Mouse (Mus musculus) CH12.LX (cell line): ENCODE measurements around the gene Pld5. TPM values are rescaled to one million over a fixed set of nuclear protein-coding genes. Genes with fewer than 3 reads are reported as not detected.

Source experiments
- DNase-seq: peaks from one replicate; pipeline ENCODE4 v3.0.0-alpha.2; 2013; ENCODE audit errors: extremely low read depth
- H3K27ac ChIP-seq: 2 replicates; pipeline ENCODE4 v1.5.1; 2012; ENCODE audit warnings: low read depth, mild to moderate bottlenecking, control low read depth, moderate library complexity; ENCODE audit not compliant: insufficient read depth
- H3K27me3 ChIP-seq: replicated peaks from 2 replicates; pipeline ENCODE3; 2012; ENCODE audit warnings: inconsistent platforms
- H3K36me3 ChIP-seq, 2 experiments: replicated peaks in 1 of 2; 2 replicates each; pipeline versions ENCODE3 to v1.6.1; 2012; ENCODE audit warnings: inconsistent platforms in 1 of 2, low read length in 1 of 2, mild to moderate bottlenecking in 1 of 2, mixed read lengths in 1 of 2, moderate library complexity in 1 of 2; ENCODE audit not compliant: control insufficient read depth in 1 of 2, insufficient read depth in 1 of 2
- H3K4me1 ChIP-seq, 2 experiments: 2 replicates each; pipeline ENCODE4 v1.6.1; 2012; ENCODE audit warnings: inconsistent platforms in 1 of 2, moderate library complexity in 1 of 2; ENCODE audit not compliant: insufficient read depth in 2 of 2, control insufficient read depth in 1 of 2
- H3K4me2 ChIP-seq: 2 replicates; pipeline ENCODE4 v1.6.1; 2012; ENCODE audit warnings: low read depth, mild to moderate bottlenecking, control low read depth; ENCODE audit not compliant: poor library complexity, insufficient read depth, severe bottlenecking
- H3K4me3 ChIP-seq, 3 experiments: fragments of 150-350 bp in 1 of 3; sonication (generic) in 1 of 3; replicated peaks in 1 of 3; 2 replicates each; pipeline versions ENCODE3 to v1.5.1; 2011 to 2012; ENCODE audit warnings: low read depth in 2 of 3, low read length in 2 of 3, mild to moderate bottlenecking in 2 of 3, moderate library complexity in 2 of 3, control low read depth in 1 of 3, improper control_type of control experiment in 1 of 3, inconsistent platforms in 1 of 3, mixed read lengths in 1 of 3; ENCODE audit not compliant: poor library complexity in 1 of 3
- H3K79me2 ChIP-seq: replicated peaks from 2 replicates; pipeline ENCODE4 v1.6.1; 2012; ENCODE audit warnings: mild to moderate bottlenecking, moderate library complexity; ENCODE audit not compliant: control insufficient read depth, poor library complexity, insufficient read depth, severe bottlenecking; ENCODE audit errors: extremely low read depth
- H3K9ac ChIP-seq: 2 replicates; pipeline ENCODE4 v1.6.1; 2012; ENCODE audit warnings: low read depth, mild to moderate bottlenecking, control low read depth, moderate library complexity; ENCODE audit not compliant: insufficient read depth
- H3K9me3 ChIP-seq: replicated peaks from 2 replicates; pipeline ENCODE3; 2012; ENCODE audit warnings: low read length, inconsistent platforms, mixed read lengths
- BHLHE40 ChIP-seq: IDR thresholded peaks from 2 replicates; pipeline ENCODE4 v1.6.1; 2011; ENCODE audit warnings: mild to moderate bottlenecking, low read depth, low read length, improper control_type of control experiment
- ELF1 ChIP-seq: IDR thresholded peaks from 2 replicates; pipeline ENCODE4 v1.6.1; 2014; ENCODE audit warnings: low read depth, mild to moderate bottlenecking, inconsistent platforms, low read length, improper control_type of control experiment
- EP300 ChIP-seq: IDR thresholded peaks from 2 replicates; pipeline ENCODE4 v1.6.1; 2011; ENCODE audit warnings: low read length, improper control_type of control experiment
- ETS1 ChIP-seq: conservative IDR thresholded peaks from 2 replicates; pipeline ENCODE4 v1.6.1; 2012; ENCODE audit warnings: low read depth, mild to moderate bottlenecking, inconsistent platforms, low read length, improper control_type of control experiment, moderate library complexity
- IRF4 ChIP-seq: IDR thresholded peaks from 2 replicates; pipeline ENCODE4 v1.6.1; 2014; ENCODE audit warnings: low read depth, mild to moderate bottlenecking, inconsistent platforms, low read length, improper control_type of control experiment
- JUND ChIP-seq: conservative IDR thresholded peaks from 2 replicates; pipeline ENCODE4 v1.6.1; 2011; ENCODE audit warnings: low read depth, low read length, improper control_type of control experiment
- KAT2A ChIP-seq: IDR thresholded peaks from 2 replicates; pipeline ENCODE4 v1.6.1; 2012; ENCODE audit warnings: low read length, improper control_type of control experiment, inconsistent platforms; ENCODE audit not compliant: insufficient replicate concordance
- MEF2A ChIP-seq: IDR thresholded peaks from 2 replicates; pipeline ENCODE4 v1.6.1; 2014; ENCODE audit warnings: low read depth, mild to moderate bottlenecking, inconsistent platforms, low read length, improper control_type of control experiment, borderline replicate concordance
- MXI1 ChIP-seq: IDR thresholded peaks from 2 replicates; pipeline ENCODE4 v1.6.1; 2011; ENCODE audit warnings: mild to moderate bottlenecking, low read depth, low read length, improper control_type of control experiment
- NELFE ChIP-seq: IDR thresholded peaks from 2 replicates; pipeline ENCODE4 v1.6.1; 2011; ENCODE audit warnings: low read depth, low read length, improper control_type of control experiment
- PAX5 ChIP-seq: IDR thresholded peaks from 2 replicates; pipeline ENCODE4 v1.6.1; 2012; ENCODE audit warnings: low read length, inconsistent platforms, mixed read lengths
- RAD21 ChIP-seq: IDR thresholded peaks from 2 replicates; pipeline ENCODE4 v1.6.1; 2011; ENCODE audit warnings: low read depth, mild to moderate bottlenecking, low read length, improper control_type of control experiment, moderate library complexity
- RCOR1 ChIP-seq: conservative IDR thresholded peaks from 2 replicates; pipeline ENCODE4 v1.6.1; 2012; ENCODE audit warnings: low read depth, mild to moderate bottlenecking, inconsistent platforms, low read length, improper control_type of control experiment
- SIN3A ChIP-seq: IDR thresholded peaks from 2 replicates; pipeline ENCODE4 v1.6.1; 2012; ENCODE audit warnings: low read length, improper control_type of control experiment, inconsistent platforms
- SMC3 ChIP-seq: IDR thresholded peaks from 2 replicates; pipeline ENCODE4 v1.6.1; 2011; ENCODE audit warnings: low read depth, low read length, improper control_type of control experiment
- USF1 ChIP-seq: IDR thresholded peaks from 2 replicates; pipeline ENCODE4 v1.6.1; 2014; ENCODE audit warnings: low read depth, mild to moderate bottlenecking, inconsistent platforms, low read length, improper control_type of control experiment
- USF2 ChIP-seq: conservative IDR thresholded peaks from 2 replicates; pipeline ENCODE4 v1.6.1; 2011; ENCODE audit warnings: low read depth, low read length, improper control_type of control experiment
- ZC3H11A ChIP-seq: IDR thresholded peaks from 2 replicates; pipeline ENCODE4 v1.6.1; 2012; ENCODE audit warnings: low read depth, mild to moderate bottlenecking, inconsistent platforms, low read length, improper control_type of control experiment
- ZKSCAN1 ChIP-seq: IDR thresholded peaks from 2 replicates; pipeline ENCODE4 v1.6.1; 2012; ENCODE audit warnings: low read depth, inconsistent platforms, low read length, improper control_type of control experiment, borderline replicate concordance
- ZNF384 ChIP-seq: IDR thresholded peaks from 2 replicates; pipeline ENCODE4 v1.6.1; 2012; ENCODE audit warnings: low read depth, low read length, improper control_type of control experiment, inconsistent platforms
- dilution Hi-C: fragments of 300-500 bp; cut with MboI; formaldehyde crosslinking; loops from 2 replicates; pipeline ENCODE4 v1.14.3; 2020; ENCODE audit warnings: low sequenced_read_pairs; ENCODE audit not compliant: extremely low pct_unique_long_range_greater_than_20kb, extremely low pct_ligation_motif_present
- in situ Hi-C: fragments of 300-500 bp; cut with MboI; formaldehyde crosslinking; loops from 3 replicates; pipeline ENCODE4 v1.14.3; 2019; ENCODE audit warnings: low sequenced_read_pairs, low pct_ligation_motif_present, low pct_unique_long_range_greater_than_20kb, mixed read lengths
- polyA plus RNA-seq: library from polyadenylated mRNA; unstranded; fragments of >175 nt; gene quantifications from 2 replicates; pipeline ENCODE4 v1.2.1, GENCODE M21; 2012; ENCODE audit warnings: low read depth; ENCODE audit not compliant: insufficient read length
- total RNA-seq, 2 experiments: library from RNA; depleted of rRNA; stranded (reverse); fragments of 300-350 nt in 1 of 2; fragments of >200 nt in 1 of 2; gene quantifications; 2 replicates each; pipeline ENCODE4 v1.2.3; 2012 to 2014

Gene Pld5
- total and polyA plus RNA-seq, 3 experiments, result not detected

- in situ Hi-C loops, result no loop called here
- dilution Hi-C loops, result no loop called here
- H3K4me3 ChIP-seq, result no peak overlapping the region
Observed at GRCm38 (mm10) chr1:176275611-176275980, 484 bp upstream of the Pld5 start.

GRCm38 (mm10) chr1:176248717-176249030 is 26.4 kb downstream of the Pld5 start:
- H3K4me2 ChIP-seq, result no peak overlapping the region

More at GRCm38 (mm10) chr1:176275611-176275980, 484 bp upstream of the Pld5 start:
- no peaks in the 10 kb centered on the region for H3K36me3 ChIP-seq
- no peaks in the 10 kb centered on the region for H3K4me1 ChIP-seq
- H3K27ac ChIP-seq, result no peak overlapping the region
- DNase-seq, result no peak
- H3K4me2 ChIP-seq, result no peak overlapping the region
- H3K79me2 ChIP-seq, result no peaks in the 10 kb centered on the region
- no peak for TF ChIP-seq EP300
- no peak for TF ChIP-seq KAT2A
- TF ChIP-seq ZNF384, result no peak
- no peak for TF ChIP-seq RCOR1
- no peak for TF ChIP-seq ZC3H11A
- TF ChIP-seq NELFE, result no peak
- no peak for TF ChIP-seq PAX5
- no peak for TF ChIP-seq IRF4
- no peak for TF ChIP-seq ETS1
- no peak for TF ChIP-seq MEF2A
- no peak for TF ChIP-seq JUND
- no peak for TF ChIP-seq SIN3A
- no peak for TF ChIP-seq BHLHE40
- no peak for TF ChIP-seq USF1
- TF ChIP-seq MXI1, result no peak
- TF ChIP-seq ZKSCAN1, result no peak
- no peak for TF ChIP-seq SMC3
- TF ChIP-seq USF2, result no peak
- no peak for TF ChIP-seq ELF1
- no peak overlapping the region for H3K9ac ChIP-seq
- no peaks in the 10 kb centered on the region for H3K27me3 ChIP-seq
- H3K9me3 ChIP-seq, result no peaks in the 10 kb centered on the region

More at GRCm38 (mm10) chr1:176248717-176249030, 26.4 kb downstream of the Pld5 start:
- no peak for DNase-seq
- no peaks in the 10 kb centered on the region for H3K9me3 ChIP-seq
- TF ChIP-seq ZNF384 (no peak), RAD21 (no peak), ETS1 (no peak)
- TF ChIP-seq, all 38 proteins: peak for 0
- no peaks in the 10 kb centered on the region for H3K79me2 ChIP-seq
- no peaks in the 10 kb centered on the region for H3K27me3 ChIP-seq
- H3K4me1 ChIP-seq, result no peaks in the 10 kb centered on the region
- no peak overlapping the region for H3K9ac ChIP-seq
- H3K4me3 ChIP-seq, result no peak overlapping the region
- H3K36me3 ChIP-seq, result no peaks in the 10 kb centered on the region
- in situ Hi-C loops (loop anchor here (25.0 kb wide), 1 partner anchor 439 kb away; no protein-coding TSS in a partner anchor), dilution Hi-C loops (no loop called here)
- H3K27ac ChIP-seq, result no peak overlapping the region
